Comparison of ENCODE assay signal across 21 mouse cellular contexts in genomic region chr5:28413533-28413932, GRCm38 (mm10). TPM values are rescaled to one million over a fixed set of nuclear protein-coding genes. Genes with fewer than 3 reads are reported as not detected.
A peak's percentile ranks its signal among the peaks of the same experiment; 100 is the strongest.
DNase-seq lines count a peak whose midpoint lies in the region.
"Had no signal": no experiment of that assay in that cellular context is flagged by ENCODE, and none has a peak within 500 bp of the region (broad histone marks: within the 10 kb centered on the region; RNA-seq: fewer than 3 reads in every experiment).

No protein-coding gene starts in this region.

- H3K4me3 ChIP-seq in heart, embryonic 10.5 days, result no peak overlapping the region
- H3K4me3 ChIP-seq: embryonic facial prominence, embryonic 12.5 days; erythroblast, embryonic 14.5 days; heart, embryonic 15.5 days; limb, embryonic 13.5 days; midbrain, embryonic 12.5 days had no signal

- no peaks in the 10 kb centered on the region for H3K9me3 ChIP-seq in heart, embryonic 10.5 days
- H3K9me3 ChIP-seq: embryonic facial prominence, embryonic 12.5 days; G1E; heart, embryonic 15.5 days; limb, embryonic 13.5 days; midbrain, embryonic 12.5 days had no signal

- no peaks in the 10 kb centered on the region for H3K4me1 ChIP-seq in heart, embryonic 10.5 days
- H3K4me1 ChIP-seq: embryonic facial prominence, embryonic 12.5 days; heart, embryonic 15.5 days; limb, embryonic 13.5 days; midbrain, embryonic 12.5 days had no signal

- WGBS in heart, embryonic 10.5 days, result 92% methylated on average over 5 of the region's 5 CpGs

- H3K27me3 ChIP-seq in heart, embryonic 10.5 days (ENCODE audit: insufficient read depth, poor library complexity, severe bottlenecking), result no peaks in the 10 kb centered on the region
- H3K27me3 ChIP-seq: embryonic facial prominence, embryonic 12.5 days; heart, embryonic 15.5 days; limb, embryonic 13.5 days; midbrain, embryonic 12.5 days had no signal

- H3K36me3 ChIP-seq in heart, embryonic 10.5 days, result peaks cover 98% of the 10 kb centered on the region

- H3K27ac ChIP-seq in heart, embryonic 10.5 days, result no peak overlapping the region
- H3K27ac ChIP-seq: embryonic facial prominence, embryonic 12.5 days; heart, embryonic 15.5 days; kidney, postnatal 0 days; limb, embryonic 13.5 days; liver, embryonic 14.5 days; midbrain, embryonic 12.5 days had no signal

- DNase-seq in adrenal gland, postnatal 25 days, result peak; percentile 27
- no peak for DNase-seq in adrenal gland, adult 8-10 months
- peak; percentile 23 to 39 for DNase-seq in heart, adult 18-20 months
- DNase-seq in heart, embryonic 10.5 days (ENCODE audit: low spot score), result no peak
- DNase-seq in urinary bladder, postnatal 14 days (ENCODE audit: low spot score), result peak; percentile 18
- no peak for DNase-seq in urinary bladder, postnatal 36 days (ENCODE audit: low spot score in 2 of 2)
- peak; percentile 26 to 55 for DNase-seq in lung, postnatal 4 days
- DNase-seq in thymus, postnatal 0 days (ENCODE audit: low spot score), result no peak
- DNase-seq: kidney, adult 18-20 months had no signal

RNA-seq across cellular contexts. Expression of gene Shh, which starts 53.5 kb away (rescaled TPM):
- 13.2 and 14.6 TPM in 2 replicates for total RNA-seq in adrenal gland, postnatal 25 days (2021)
- 10 to 100 TPM; 15.7 to 31.6 (median 22.3) TPM for total RNA-seq in adrenal gland, adult 8-10 months (2022)
- total RNA-seq in heart, adult 18-20 months (2021), result not detected
- 0.10 and 0.68 TPM in 2 replicates for polyA plus RNA-seq in heart, embryonic 10.5 days (2016; fragmentation: Nextera tagmentation; extraction: Ambion mirVana)
- 0.04 TPM in 1 of 2 replicates, not detected in the other for polyA plus RNA-seq in thymus, postnatal 0 days (2015; fragmentation: Nextera tagmentation; extraction: Ambion mirVana)
- total RNA-seq: G1E; gastrocnemius, postnatal 4 days; megakaryocyte progenitor cell, adult 5-6 weeks; monocyte, adult 5-6 weeks had no signal
- polyA plus RNA-seq: activated CD4-positive, CD25-positive, alpha-beta regulatory T cell, adult 4 months; G1E; limb, embryonic 13.5 days had no signal

Comparison
In these comparisons a context has a peak if more than half of its experiments do, and no peak if none do; other contexts are left out.
1. DNase-seq: peak in adrenal gland, postnatal 25 days (single experiment), heart, adult 18-20 months (2 of 2), urinary bladder, postnatal 14 days (single experiment) and lung, postnatal 4 days (2 of 2); none in adrenal gland, adult 8-10 months (single experiment), heart, embryonic 10.5 days (single experiment), urinary bladder, postnatal 36 days (0 of 2) and thymus, postnatal 0 days (single experiment).
2. RNA of gene Shh, which starts 53.5 kb away (total RNA-seq): 15.7 to 31.6 TPM in adrenal gland, adult 8-10 months and 13.2 to 14.6 TPM in adrenal gland, postnatal 25 days; not detected in heart, adult 18-20 months; every median in the first group is over 10 times any median in the second.